Mouse (Mus musculus) liver (tissue): ENCODE measurements around the gene Pde7b.
A peak's percentile ranks its signal among the peaks of the same experiment; 100 is the strongest.

Source experiments
- DNase-seq: peaks from one replicate; pipeline ENCODE4 v3.0.0-alpha.2; 2020; ENCODE audit warnings: mixed read lengths

Pde7b gene

GRCm38 (mm10) chr10:20418856-20419219 is 306.0 kb downstream of the Pde7b start:
- no peak for DNase-seq

- DNase-seq = no peak
These were observed 306.5 kb downstream of the Pde7b start for GRCm38 (mm10) chr10:20418202-20418855.

- no peak for DNase-seq
These were observed 315.7 kb downstream of the Pde7b start for GRCm38 (mm10) chr10:20409181-20409580.

- no peak for DNase-seq
These were observed 316.5 kb downstream of the Pde7b start for GRCm38 (mm10) chr10:20408336-20408735.

- peak; percentile 23 for DNase-seq
These were observed 319.4 kb downstream of the Pde7b start for GRCm38 (mm10) chr10:20405471-20405870.

GRCm38 (mm10) chr10:20402941-20403340 is 321.9 kb downstream of the Pde7b start:
- no peak for DNase-seq

GRCm38 (mm10) chr10:20400406-20400805 is 324.5 kb downstream of the Pde7b start:
- no peak for DNase-seq

GRCm38 (mm10) chr10:20398641-20399390 is 326.1 kb downstream of the Pde7b start:
- no peak for DNase-seq

GRCm38 (mm10) chr10:20398224-20398623 is 326.7 kb downstream of the Pde7b start:
- DNase-seq = no peak

GRCm38 (mm10) chr10:20395778-20396177 is 329.1 kb downstream of the Pde7b start:
- no peak for DNase-seq

- DNase-seq = no peak
These were observed 330.1 kb downstream of the Pde7b start for GRCm38 (mm10) chr10:20394815-20395214.

- DNase-seq = no peak
These were observed 334.3 kb downstream of the Pde7b start for GRCm38 (mm10) chr10:20390568-20390967.

- DNase-seq = no peak
These were observed 342.0 kb downstream of the Pde7b start for GRCm38 (mm10) chr10:20382807-20383419.

GRCm38 (mm10) chr10:20381352-20381751 is 343.5 kb downstream of the Pde7b start:
- no peak for DNase-seq

GRCm38 (mm10) chr10:20380798-20381197 is 344.1 kb downstream of the Pde7b start:
- DNase-seq = no peak

GRCm38 (mm10) chr10:20379071-20379735 is 345.7 kb downstream of the Pde7b start:
- DNase-seq = no peak

GRCm38 (mm10) chr10:20377621-20378020 is 347.3 kb downstream of the Pde7b start:
- no peak for DNase-seq

- no peak for DNase-seq
These were observed 352.8 kb downstream of the Pde7b start for GRCm38 (mm10) chr10:20372046-20372445.

- DNase-seq = no peak
These were observed 362.3 kb downstream of the Pde7b start for GRCm38 (mm10) chr10:20362450-20363118.

GRCm38 (mm10) chr10:20361542-20362449 is 363.1 kb downstream of the Pde7b start:
- peak; percentile 10 for DNase-seq

- no peak for DNase-seq
These were observed 376.0 kb downstream of the Pde7b start for GRCm38 (mm10) chr10:20348894-20349293.
